Mouse (Mus musculus) megakaryocyte, embryonic 14.5 days (primary cell): ENCODE measurements around the gene Kcnk6.

Experiments
- FLI1 ChIP-seq: IDR thresholded peaks from 2 replicates; pipeline ENCODE4 v1.6.1; 2012; ENCODE audit warnings: low read length, inconsistent platforms, mixed read lengths
- GATA1 ChIP-seq: IDR thresholded peaks from 3 replicates; pipeline ENCODE4 v1.6.1; 2012; ENCODE audit warnings: mixed read lengths, low read length, inconsistent platforms, borderline replicate concordance

DNA sequence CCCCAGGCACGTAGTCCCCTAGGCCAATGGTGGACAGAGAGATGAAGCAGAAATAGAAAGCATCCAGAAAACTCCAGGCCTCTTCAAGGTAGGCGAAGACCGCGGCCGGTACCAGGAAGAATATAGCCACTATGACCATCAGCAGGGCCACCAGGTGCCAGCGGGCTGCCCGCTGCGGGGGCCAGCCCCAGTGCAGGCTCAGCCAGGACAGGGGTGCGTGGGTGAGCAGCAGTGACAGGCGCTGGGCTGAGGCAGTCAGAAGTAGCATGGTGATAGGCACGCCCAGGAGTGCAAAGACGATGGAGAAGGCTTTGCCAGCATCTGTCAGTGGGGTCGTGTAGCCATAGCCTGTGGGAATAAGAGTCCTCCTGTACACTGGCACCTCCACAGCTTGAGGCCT lies 6.8 kb downstream of the Kcnk6 start:
- TF ChIP-seq GATA1: no peak
- TF ChIP-seq FLI1: no peak
